Mouse (Mus musculus) forebrain, embryonic 13.5 days (tissue): ENCODE data around the gene Tenm3. TPM values are rescaled to one million over a fixed set of nuclear protein-coding genes. Genes with fewer than 3 reads are reported as not detected.
A peak's percentile ranks its signal among the peaks of the same experiment; 100 is the strongest.

Experiments
- ATAC-seq: fragments of 200-750 bp; cut with Nextera tagmentation; 2 replicates; pipeline ENCODE4 v1.8.0; 2017
- H3K27ac ChIP-seq: fragments of 300-500 bp; sonication (generic); 2 replicates; pipeline ENCODE4 v1.5.1; 2015; ENCODE audit warnings: inconsistent platforms, mild to moderate bottlenecking, moderate library complexity
- H3K27me3 ChIP-seq: fragments of 300-500 bp; sonication (generic); 2 replicates; pipeline ENCODE4 v1.6.1; 2015; ENCODE audit warnings: mild to moderate bottlenecking, inconsistent platforms
- H3K36me3 ChIP-seq: fragments of 300-500 bp; sonication (generic); 2 replicates; pipeline ENCODE4 v1.6.1; 2015; ENCODE audit warnings: mild to moderate bottlenecking, inconsistent platforms; ENCODE audit not compliant: poor library complexity, severe bottlenecking
- H3K4me1 ChIP-seq: fragments of 300-500 bp; sonication (generic); 2 replicates; pipeline ENCODE4 v1.6.1; 2015; ENCODE audit warnings: inconsistent platforms
- H3K4me2 ChIP-seq: fragments of 300-500 bp; sonication (generic); 2 replicates; pipeline ENCODE4 v1.6.1; 2015; ENCODE audit warnings: inconsistent platforms, mild to moderate bottlenecking, moderate library complexity
- H3K4me3 ChIP-seq: fragments of 300-500 bp; sonication (generic); 2 replicates; pipeline ENCODE4 v1.5.1; 2015; ENCODE audit warnings: mild to moderate bottlenecking, inconsistent platforms
- H3K9ac ChIP-seq: fragments of 300-500 bp; sonication (generic); 2 replicates; pipeline ENCODE4 v1.6.1; 2015; ENCODE audit warnings: mild to moderate bottlenecking, inconsistent platforms
- H3K9me3 ChIP-seq: fragments of 300-500 bp; sonication (generic); replicated peaks from 2 replicates; pipeline ENCODE4 v1.6.1; 2016; ENCODE audit warnings: inconsistent platforms
- WGBS: fragments of 180-500 bp; shearing (Covaris S2); methylation state at CpG from one replicate; pipeline ENCODE4 v1.1.7; 2015; 5-methylcytosine and 5-hydroxymethylcytosine counted together
- polyA plus RNA-seq: library from polyadenylated mRNA; unstranded; fragments of >200 nt; fragmentation: Nextera tagmentation; extraction: Ambion mirVana; gene quantifications from 2 replicates; pipeline ENCODE4 v1.2.1, GENCODE M21; 2015

Tenm3 gene
- polyA plus RNA-seq, 1 experiment from 2014 or later = 20.6 TPM

- Histone ChIP-seq H3K36me3 (no peaks in the 10 kb centered on the region), H3K4me1 (peaks cover 13% of the 10 kb centered on the region), H3K27me3 (no peaks in the 10 kb centered on the region), H3K9ac (no peak overlapping the region), H3K4me2 (no peak overlapping the region), H3K9me3 (no peaks in the 10 kb centered on the region), H3K4me3 (no peak overlapping the region), H3K27ac (no peak overlapping the region)
- WGBS = 53% methylated on average over 6 of the region's 6 CpGs
- no peak for ATAC-seq
Measured at GRCm38 (mm10) chr8:48765212-48765611, 78.5 kb downstream of the Tenm3 start.

DNA sequence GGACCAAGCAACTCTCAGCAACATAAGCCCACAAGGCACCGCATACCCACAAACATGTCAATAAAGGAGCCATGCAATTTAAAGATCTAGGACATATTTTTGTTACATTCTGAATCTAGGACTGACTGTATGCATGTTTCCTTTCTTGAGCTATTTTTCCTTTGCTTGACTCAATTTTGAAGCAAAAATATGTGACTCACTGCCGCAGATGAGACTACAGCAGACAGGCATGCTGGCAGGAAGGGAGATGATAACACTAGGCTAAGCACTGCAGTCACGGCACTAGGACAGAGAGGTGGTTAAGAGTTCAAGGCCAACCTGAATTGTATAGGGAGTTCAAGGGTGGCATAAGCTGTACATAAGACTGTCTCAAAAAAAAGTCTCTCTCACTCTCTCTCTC lies 79.7 kb downstream of the Tenm3 start:
- Histone ChIP-seq H3K27ac (no peak overlapping the region), H3K36me3 (no peaks in the 10 kb centered on the region), H3K4me2 (no peak overlapping the region), H3K9me3 (no peaks in the 10 kb centered on the region), H3K9ac (no peak overlapping the region), H3K27me3 (no peaks in the 10 kb centered on the region), H3K4me1 (peaks cover 13% of the 10 kb centered on the region), H3K4me3 (no peak overlapping the region)
- no peak for ATAC-seq
- WGBS = 81% methylated on average over 3 of the region's 3 CpGs

GRCm38 (mm10) chr8:48756874-48757273 lies 86.9 kb downstream of the Tenm3 start:
- no peaks in the 10 kb centered on the region; the same call in 1 of the 2 replicates for H3K9me3 ChIP-seq
- H3K4me1 ChIP-seq = peaks cover 17% of the 10 kb centered on the region
- no peaks in the 10 kb centered on the region for H3K27me3 ChIP-seq
- WGBS = 78% methylated on average over 2 of the region's 2 CpGs
- no peak overlapping the region for H3K27ac ChIP-seq
- no peak overlapping the region for H3K4me2 ChIP-seq
- H3K9ac ChIP-seq = no peak overlapping the region
- no peaks in the 10 kb centered on the region for H3K36me3 ChIP-seq
- H3K4me3 ChIP-seq = no peak overlapping the region
- no peak for ATAC-seq

GRCm38 (mm10) chr8:48755492-48755891 lies 88.3 kb downstream of the Tenm3 start:
- peak; percentile 78 for ATAC-seq
- Histone ChIP-seq H3K27ac (peak overlapping the region; percentile 2; the same call in 1 of the 2 replicates), H3K4me3 (no peak overlapping the region), H3K27me3 (no peaks in the 10 kb centered on the region), H3K4me1 (peaks cover 17% of the 10 kb centered on the region), H3K4me2 (peak overlapping the region; percentile 6; the same call in 1 of the 2 replicates), H3K9me3 (no peaks in the 10 kb centered on the region; the same call in 1 of the 2 replicates), H3K9ac (no peak overlapping the region), H3K36me3 (no peaks in the 10 kb centered on the region)
- WGBS = 35% methylated on average over 7 of the region's 7 CpGs

DNA sequence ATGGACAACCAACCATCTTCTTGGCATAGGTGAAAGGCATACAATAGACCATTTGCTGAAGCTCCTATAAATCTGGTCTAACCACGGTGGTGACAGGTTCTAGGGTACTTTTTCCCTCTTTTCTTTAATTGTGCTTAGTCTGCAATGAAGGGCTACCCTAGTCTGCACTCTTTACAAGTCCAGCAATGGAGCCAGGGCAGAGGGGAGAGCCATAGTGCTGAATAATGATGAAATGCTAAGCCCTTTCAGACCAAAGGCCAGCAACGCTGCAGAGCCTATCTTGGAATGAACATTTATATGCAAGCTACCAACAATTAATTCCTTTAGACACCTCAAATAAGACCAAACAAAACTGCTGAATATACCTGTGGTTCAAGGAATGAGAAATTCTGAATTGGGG lies 88.8 kb downstream of the Tenm3 start:
- ATAC-seq = no peak
- H3K4me3 ChIP-seq = no peak overlapping the region
- no peaks in the 10 kb centered on the region; the same call in 1 of the 2 replicates for H3K9me3 ChIP-seq
- 0 out of 2 replicates have a peak overlapping the region, but pooled peaks have one; percentile 2 for H3K27ac ChIP-seq
- 0 out of 2 replicates have a peak overlapping the region, but pooled peaks have one; percentile 6 for H3K4me2 ChIP-seq
- H3K9ac ChIP-seq = no peak overlapping the region
- 37% methylated on average over 2 of the region's 2 CpGs for WGBS
- H3K36me3 ChIP-seq = no peaks in the 10 kb centered on the region
- no peaks in the 10 kb centered on the region for H3K27me3 ChIP-seq
- peaks cover 17% of the 10 kb centered on the region for H3K4me1 ChIP-seq

DNA sequence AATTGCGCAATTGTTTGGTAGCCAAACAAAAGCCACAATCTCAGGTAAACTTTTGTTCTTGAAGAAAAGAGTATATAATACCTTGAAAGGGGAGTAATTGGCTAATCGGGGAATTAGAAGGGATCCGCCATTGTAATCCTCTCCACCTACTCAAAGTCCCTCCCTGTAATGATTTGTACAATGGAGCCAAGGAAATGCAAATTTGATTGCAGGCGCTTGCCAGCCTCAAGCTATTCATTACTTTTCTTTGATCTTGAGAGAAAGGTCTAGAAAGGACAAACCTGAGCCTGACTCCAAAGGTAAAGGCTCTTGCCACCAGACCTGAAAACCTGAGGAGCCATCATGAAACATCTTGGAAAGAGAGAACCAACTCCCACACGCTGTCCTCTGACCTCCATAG lies 91.8 kb downstream of the Tenm3 start:
- Histone ChIP-seq H3K27me3 (no peaks in the 10 kb centered on the region), H3K4me2 (no peak overlapping the region), H3K9me3 (no peaks in the 10 kb centered on the region; the same call in 1 of the 2 replicates), H3K4me3 (no peak overlapping the region), H3K36me3 (no peaks in the 10 kb centered on the region), H3K27ac (no peak overlapping the region), H3K4me1 (peaks cover 17% of the 10 kb centered on the region), H3K9ac (no peak overlapping the region)
- 43% methylated on average over 5 of the region's 5 CpGs for WGBS
- no peak for ATAC-seq

DNA sequence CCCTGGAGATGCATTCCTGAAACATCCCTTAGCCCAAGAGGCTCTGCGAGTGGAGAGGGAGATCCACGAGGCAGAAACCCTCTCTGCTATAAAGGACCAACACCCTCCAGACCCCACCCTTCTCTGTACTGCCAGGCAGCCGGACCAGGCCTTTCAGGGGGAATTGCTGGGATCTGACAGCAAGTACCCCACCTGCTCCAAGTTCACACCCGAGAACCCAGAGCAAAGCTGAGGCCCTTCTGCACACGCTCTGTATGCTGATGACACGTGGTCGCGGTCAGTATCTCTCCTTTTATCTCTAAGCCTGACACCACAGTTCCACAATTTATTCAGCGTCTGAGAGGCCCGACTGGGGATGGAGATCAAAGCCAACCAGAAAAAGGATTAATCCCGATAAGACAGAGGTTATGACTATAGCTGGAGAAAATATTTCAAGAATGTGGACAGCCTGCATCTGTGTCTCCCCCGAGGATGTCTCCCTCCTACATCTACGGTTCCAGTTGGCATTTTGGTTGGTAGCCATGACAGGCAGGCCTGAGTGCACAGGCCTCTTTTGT lies 95.2 kb downstream of the Tenm3 start:
- Histone ChIP-seq H3K9ac (no peak overlapping the region), H3K36me3 (no peaks in the 10 kb centered on the region), H3K4me3 (no peak overlapping the region), H3K27ac (no peak overlapping the region), H3K27me3 (no peaks in the 10 kb centered on the region), H3K9me3 (no peaks in the 10 kb centered on the region; the same call in 1 of the 2 replicates), H3K4me1 (no peaks in the 10 kb centered on the region), H3K4me2 (no peak overlapping the region)
- 67% methylated on average over 13 of the region's 13 CpGs for WGBS
- ATAC-seq = no peak

- no peaks in the 10 kb centered on the region for H3K27me3 ChIP-seq
- no peak overlapping the region for H3K27ac ChIP-seq
- H3K36me3 ChIP-seq = no peaks in the 10 kb centered on the region
- H3K9me3 ChIP-seq = no peaks in the 10 kb centered on the region
- no peak overlapping the region for H3K4me3 ChIP-seq
- H3K4me1 ChIP-seq = peaks cover 21% of the 10 kb centered on the region
- ATAC-seq = no peak
- WGBS = 91% methylated on average over 4 of the region's 4 CpGs
- no peak overlapping the region for H3K9ac ChIP-seq
- no peak overlapping the region for H3K4me2 ChIP-seq
Measured at GRCm38 (mm10) chr8:48743912-48744311, 99.8 kb downstream of the Tenm3 start.

GRCm38 (mm10) chr8:48742741-48743140 lies 101.0 kb downstream of the Tenm3 start:
- no peak for ATAC-seq
- WGBS = 91% methylated on average over 6 of the region's 6 CpGs
- peaks cover 24% of the 10 kb centered on the region for H3K4me1 ChIP-seq
- no peak overlapping the region for H3K4me2 ChIP-seq
- no peaks in the 10 kb centered on the region for H3K9me3 ChIP-seq
- no peaks in the 10 kb centered on the region for H3K27me3 ChIP-seq
- H3K4me3 ChIP-seq = no peak overlapping the region
- no peaks in the 10 kb centered on the region for H3K36me3 ChIP-seq
- H3K27ac ChIP-seq = no peak overlapping the region
- no peak overlapping the region for H3K9ac ChIP-seq

DNA sequence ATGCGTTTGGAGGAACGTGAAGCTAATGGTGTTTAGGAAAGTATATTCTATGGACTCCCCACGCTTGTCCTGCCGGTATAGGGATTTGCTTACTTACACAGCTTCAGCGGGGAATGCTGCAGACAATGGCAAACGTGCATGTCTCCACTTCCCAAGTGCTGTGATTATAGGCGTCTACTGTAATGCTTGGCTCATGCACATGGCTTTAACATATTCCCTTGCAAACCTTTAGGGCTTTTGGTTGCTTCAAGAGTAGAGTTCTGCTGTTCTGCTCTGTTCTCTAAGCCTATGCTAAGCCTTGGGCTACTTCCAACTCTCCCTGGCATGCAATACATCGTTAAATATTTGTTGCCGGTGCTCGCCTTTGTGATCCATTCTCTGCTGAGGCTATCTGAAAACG lies 102.8 kb downstream of the Tenm3 start:
- Histone ChIP-seq H3K27ac (no peak overlapping the region), H3K9ac (no peak overlapping the region), H3K27me3 (no peaks in the 10 kb centered on the region), H3K36me3 (no peaks in the 10 kb centered on the region), H3K4me3 (no peak overlapping the region), H3K4me2 (peak overlapping the region; percentile 56), H3K4me1 (peaks cover 26% of the 10 kb centered on the region), H3K9me3 (no peaks in the 10 kb centered on the region)
- WGBS = 39% methylated on average over 11 of the region's 11 CpGs
- ATAC-seq = peak; percentile 25; the same call in 1 of the 2 replicates

DNA sequence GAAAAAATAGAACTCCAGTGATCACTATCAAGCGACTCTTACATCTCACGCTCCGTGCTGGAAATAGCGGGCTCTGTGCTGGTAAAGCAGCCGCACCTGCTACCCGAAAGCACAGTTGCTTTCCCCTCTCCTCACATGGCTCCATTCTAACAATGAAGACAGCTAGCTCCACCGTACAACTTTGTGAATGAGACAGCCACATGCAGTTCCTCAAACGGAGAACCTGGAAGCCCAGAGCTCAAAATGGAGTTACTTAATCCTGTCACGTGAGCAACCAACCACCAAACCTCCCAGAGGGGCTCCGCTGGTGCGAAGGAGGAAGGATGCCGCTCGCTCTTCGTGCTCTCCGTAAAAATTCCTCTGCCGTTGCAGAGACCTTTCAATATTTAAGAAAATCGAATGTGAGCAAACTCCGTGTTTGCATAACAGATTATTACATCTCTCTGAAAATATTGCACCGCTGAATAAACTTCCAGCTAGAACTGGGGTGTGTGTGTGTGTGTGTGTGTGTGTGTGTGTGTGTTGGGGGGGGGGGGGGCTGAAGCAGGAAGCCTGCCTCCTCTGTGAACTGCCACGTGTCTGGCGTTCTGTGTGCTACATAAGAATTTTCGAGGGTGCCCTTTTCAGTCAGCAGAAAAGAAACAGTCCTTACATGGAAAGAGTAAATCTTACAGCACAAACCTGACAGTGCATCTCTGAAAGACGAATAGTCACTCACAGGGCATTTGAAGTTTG lies 103.4 kb downstream of the Tenm3 start:
- WGBS = 37% methylated on average over 23 of the region's 23 CpGs
- H3K9me3 ChIP-seq = no peaks in the 10 kb centered on the region
- no peaks in the 10 kb centered on the region for H3K36me3 ChIP-seq
- peak overlapping the region; percentile 46 for H3K9ac ChIP-seq
- H3K4me3 ChIP-seq = peak overlapping the region; percentile 29
- ATAC-seq = peak; percentile 66
- peaks cover 26% of the 10 kb centered on the region for H3K4me1 ChIP-seq
- no peak overlapping the region for H3K27ac ChIP-seq
- H3K27me3 ChIP-seq = no peaks in the 10 kb centered on the region
- H3K4me2 ChIP-seq = peak overlapping the region; percentile 56

DNA sequence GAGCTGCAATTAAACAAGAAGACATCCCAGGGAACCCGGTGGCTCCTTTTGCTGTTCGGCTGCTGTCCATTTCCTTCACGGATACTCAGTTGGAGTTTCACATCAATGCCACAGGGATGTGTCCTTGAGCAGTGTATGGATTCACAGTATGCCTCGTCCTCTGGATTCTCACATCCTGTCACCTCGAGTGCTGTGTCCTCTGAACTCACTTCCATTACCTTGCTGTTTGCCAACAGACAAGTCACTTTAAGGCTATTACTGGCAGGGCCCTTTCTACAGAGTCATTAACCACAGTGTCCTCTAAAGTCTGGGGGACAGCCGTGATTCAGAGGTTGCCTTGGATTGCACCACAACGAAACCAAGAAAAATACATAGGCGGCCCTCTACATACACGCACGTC lies 110.0 kb downstream of the Tenm3 start:
- no peak overlapping the region for H3K4me2 ChIP-seq
- WGBS = 88% methylated on average over 10 of the region's 10 CpGs
- H3K36me3 ChIP-seq = no peaks in the 10 kb centered on the region
- no peaks in the 10 kb centered on the region for H3K9me3 ChIP-seq
- H3K4me3 ChIP-seq = no peak overlapping the region
- H3K27ac ChIP-seq = no peak overlapping the region
- 0 out of 2 replicates have a peak, but pooled peaks cover 4% of the 10 kb centered on the region for H3K4me1 ChIP-seq
- no peaks in the 10 kb centered on the region for H3K27me3 ChIP-seq
- ATAC-seq = no peak
- H3K9ac ChIP-seq = no peak overlapping the region
